Mouse (Mus musculus): Measurements from ENCODE around the gene Ralb. TPM values are rescaled to one million over a fixed set of nuclear protein-coding genes. Genes with fewer than 3 reads are reported as not detected.
A peak's percentile ranks its signal among the peaks of the same experiment; 100 is the strongest.

The Ralb gene
- polyA plus RNA-seq, 1 experiment from 2014 or later: 174 TPM

DNA sequence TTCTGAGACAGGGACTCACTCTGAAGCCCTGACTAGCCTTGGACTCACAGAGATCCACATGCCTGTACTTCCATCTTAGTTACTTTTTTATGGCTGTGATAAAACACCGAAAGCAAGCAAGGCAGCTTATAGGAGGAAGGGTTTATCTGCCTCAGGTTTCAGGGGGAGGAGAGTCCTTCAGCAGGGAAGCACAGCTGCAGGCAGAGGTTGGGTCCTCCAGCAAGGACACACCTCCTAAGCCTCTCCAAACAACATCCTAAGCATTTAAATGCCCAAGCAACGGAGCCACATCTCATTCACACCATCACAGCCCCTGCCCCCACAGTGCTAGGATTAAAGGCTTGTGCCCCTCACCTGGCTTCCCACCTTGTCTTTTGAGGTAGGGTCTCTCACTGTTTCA lies 18.8 kb downstream of the Ralb start:
- Histone ChIP-seq H3K4me3 (ENCODE audit: low read length) (no peak overlapping the region), H3K27me3 (ENCODE audit: insufficient read depth, low read length) (no peaks in the 10 kb centered on the region), H3K9me3 (ENCODE audit: low read length) (0 out of 2 replicates have a peak, but pooled peaks cover 3% of the 10 kb centered on the region), H3K4me1 (ENCODE audit: insufficient read depth, low read length) (peaks cover 27% of the 10 kb centered on the region), H3K4me2 (replicated peaks; ENCODE audit: low read depth, low read length) (no peak overlapping the region), H3K27ac (ENCODE audit: low read length) (no peak overlapping the region), H3K36me3 (ENCODE audit: insufficient read depth, low read length) (peaks cover 20% of the 10 kb centered on the region), H3K9ac (replicated peaks; ENCODE audit: low read length) (0 out of 2 replicates have a peak overlapping the region, but pooled peaks have one; percentile 2)
- peak; percentile 11; the same call in 1 of the 2 replicates for ATAC-seq (ENCODE audit: low FRiP score, low TSS enrichment)
- WGBS: 12% methylated on average over 2 of the region's 2 CpGs

DNA sequence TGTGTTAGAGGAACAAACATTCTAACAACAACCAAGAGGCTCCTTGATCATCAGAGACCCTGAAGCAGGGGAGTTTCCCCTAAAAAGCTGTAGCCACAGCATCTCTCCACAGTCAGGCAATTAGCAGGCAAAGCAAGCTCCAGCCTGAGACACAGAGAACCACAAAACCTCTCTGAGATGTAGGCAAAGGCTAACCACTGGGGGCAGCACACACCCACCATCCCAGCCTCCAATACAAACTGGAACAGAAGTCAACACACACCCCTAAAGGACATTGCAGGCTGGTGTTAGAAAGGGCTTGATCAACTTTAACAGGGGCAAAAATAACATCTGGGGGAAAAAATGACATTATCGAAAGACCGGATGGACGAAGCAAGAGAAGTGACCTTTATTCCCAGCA lies 20.1 kb downstream of the Ralb start:
- 0 out of 2 replicates have a peak, but pooled peaks have one; percentile 56 for ATAC-seq (ENCODE audit: low FRiP score, low TSS enrichment)
- peaks cover 26% of the 10 kb centered on the region for H3K4me1 ChIP-seq (ENCODE audit: insufficient read depth, low read length)
- peaks cover 20% of the 10 kb centered on the region for H3K36me3 ChIP-seq (ENCODE audit: insufficient read depth, low read length)

DNA sequence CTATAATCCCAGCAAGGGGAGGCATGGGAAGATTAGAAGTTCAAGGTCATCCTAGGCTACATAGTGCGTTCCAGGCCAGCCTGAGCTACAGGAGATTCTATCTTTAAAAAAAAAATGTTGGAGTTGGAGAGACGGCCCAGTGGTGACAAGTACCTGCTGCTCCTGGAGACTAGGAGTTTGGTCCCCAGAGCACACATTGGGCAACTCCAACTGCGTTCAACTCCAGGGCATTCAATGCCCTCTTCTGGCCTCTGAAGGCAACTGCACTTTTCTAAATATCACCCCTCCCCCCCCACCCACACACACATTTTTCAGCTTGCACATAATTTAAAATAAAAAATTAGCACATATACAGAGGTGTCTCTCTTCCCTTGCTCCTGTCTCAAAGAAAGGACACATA lies 21.7 kb downstream of the Ralb start:
- Histone ChIP-seq H3K36me3 (ENCODE audit: insufficient read depth, low read length) (peaks cover 21% of the 10 kb centered on the region), H3K4me3 (ENCODE audit: low read length) (no peak overlapping the region), H3K27ac (ENCODE audit: low read length) (no peak overlapping the region), H3K4me1 (ENCODE audit: insufficient read depth, low read length) (peaks cover 20% of the 10 kb centered on the region), H3K9ac (replicated peaks; ENCODE audit: low read length) (no peak overlapping the region), H3K27me3 (ENCODE audit: insufficient read depth, low read length) (no peaks in the 10 kb centered on the region), H3K4me2 (replicated peaks; ENCODE audit: low read depth, low read length) (no peak overlapping the region), H3K9me3 (ENCODE audit: low read length) (0 out of 2 replicates have a peak, but pooled peaks cover 3% of the 10 kb centered on the region)
- WGBS: 75% methylated on average over 3 of the region's 3 CpGs
- no peak for ATAC-seq (ENCODE audit: low FRiP score, low TSS enrichment)

More for the DNA sequence above, 20.1 kb downstream of the Ralb start:
- Histone ChIP-seq H3K4me2 (replicated peaks; ENCODE audit: low read depth, low read length) (no peak overlapping the region), H3K27ac (ENCODE audit: low read length) (no peak overlapping the region), H3K4me3 (ENCODE audit: low read length) (no peak overlapping the region), H3K27me3 (ENCODE audit: insufficient read depth, low read length) (no peaks in the 10 kb centered on the region), H3K9me3 (ENCODE audit: low read length) (0 out of 2 replicates have a peak, but pooled peaks cover 3% of the 10 kb centered on the region), H3K9ac (replicated peaks; ENCODE audit: low read length) (no peak overlapping the region)
- whole genome bisulfite sequencing: 63% methylated on average over 3 of the region's 3 CpGs

DNA sequence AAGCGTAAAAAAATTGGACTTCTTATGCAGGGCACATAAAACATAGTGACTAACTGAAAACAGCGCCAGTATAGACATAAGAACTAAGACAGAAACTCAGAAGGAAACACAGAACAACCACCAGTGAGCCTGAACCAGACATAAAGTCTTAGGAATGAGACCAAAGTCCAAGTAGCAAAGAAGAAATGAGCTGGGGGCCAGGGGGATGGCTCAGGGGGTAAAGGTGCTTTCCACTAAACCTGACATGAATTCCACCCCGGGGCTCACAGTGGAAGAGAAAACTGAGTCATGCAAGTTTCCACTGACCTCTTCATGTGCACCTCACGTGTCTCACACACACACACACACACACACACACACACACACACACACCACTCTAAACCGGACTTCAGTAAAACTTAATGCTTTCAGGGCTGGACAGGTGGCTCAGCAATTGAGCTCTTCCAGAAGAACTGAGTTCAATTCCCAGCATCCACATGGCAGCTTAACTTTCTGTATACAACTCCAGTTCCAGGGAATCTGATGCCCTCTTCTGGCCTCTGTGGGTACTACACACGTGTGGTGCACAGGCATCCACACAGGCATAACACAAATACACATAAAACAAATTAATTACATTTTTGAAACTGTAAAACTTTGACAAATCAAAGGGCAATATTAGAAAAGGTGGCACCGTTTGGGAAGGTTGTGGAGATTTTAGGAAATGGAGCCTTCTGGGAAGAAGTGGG lies 23.2 kb downstream of the Ralb start:
- 94% methylated on average over 7 of the region's 7 CpGs for WGBS
- H3K4me3 ChIP-seq (ENCODE audit: low read length): no peak overlapping the region
- no peak for ATAC-seq (ENCODE audit: low FRiP score, low TSS enrichment)

DNA sequence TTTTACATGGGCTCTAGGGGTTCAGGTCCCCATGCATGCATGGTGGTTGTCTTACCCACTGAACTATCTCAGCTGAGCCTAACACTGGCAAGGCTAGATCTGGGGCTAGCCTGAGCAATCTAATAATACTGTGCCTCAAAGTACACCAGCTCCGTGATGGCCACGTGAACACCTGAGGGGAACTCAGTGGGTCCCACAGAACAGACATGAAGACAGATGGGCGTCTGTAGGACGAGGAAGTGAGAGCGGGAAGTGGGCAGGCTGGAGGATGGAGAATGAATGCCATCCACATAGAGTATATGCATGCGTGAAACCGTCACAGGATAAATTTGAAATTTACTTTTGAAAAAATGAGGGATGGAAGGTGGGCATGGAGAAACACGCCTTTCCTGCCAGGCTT lies 23.9 kb downstream of the Ralb start:
- Histone ChIP-seq H3K4me1 (ENCODE audit: insufficient read depth, low read length) (peaks cover 11% of the 10 kb centered on the region; the same call in 1 of the 2 replicates), H3K9ac (replicated peaks; ENCODE audit: low read length) (no peak overlapping the region), H3K27me3 (ENCODE audit: insufficient read depth, low read length) (no peaks in the 10 kb centered on the region), H3K4me3 (ENCODE audit: low read length) (no peak overlapping the region), H3K36me3 (ENCODE audit: insufficient read depth, low read length) (peaks cover 32% of the 10 kb centered on the region), H3K4me2 (replicated peaks; ENCODE audit: low read depth, low read length) (no peak overlapping the region), H3K27ac (ENCODE audit: low read length) (no peak overlapping the region), H3K9me3 (ENCODE audit: low read length) (0 out of 2 replicates have a peak, but pooled peaks cover 3% of the 10 kb centered on the region)
- 96% methylated on average over 8 of the region's 8 CpGs for WGBS
- ATAC-seq (ENCODE audit: low FRiP score, low TSS enrichment): no peak

More for the DNA sequence above, 23.2 kb downstream of the Ralb start:
- Histone ChIP-seq H3K36me3 (ENCODE audit: insufficient read depth, low read length) (peaks cover 25% of the 10 kb centered on the region), H3K4me1 (ENCODE audit: insufficient read depth, low read length) (peaks cover 15% of the 10 kb centered on the region; the same call in 1 of the 2 replicates), H3K4me2 (replicated peaks; ENCODE audit: low read depth, low read length) (no peak overlapping the region), H3K27me3 (ENCODE audit: insufficient read depth, low read length) (no peaks in the 10 kb centered on the region), H3K27ac (ENCODE audit: low read length) (no peak overlapping the region), H3K9me3 (ENCODE audit: low read length) (0 out of 2 replicates have a peak, but pooled peaks cover 3% of the 10 kb centered on the region), H3K9ac (replicated peaks; ENCODE audit: low read length) (no peak overlapping the region)

DNA sequence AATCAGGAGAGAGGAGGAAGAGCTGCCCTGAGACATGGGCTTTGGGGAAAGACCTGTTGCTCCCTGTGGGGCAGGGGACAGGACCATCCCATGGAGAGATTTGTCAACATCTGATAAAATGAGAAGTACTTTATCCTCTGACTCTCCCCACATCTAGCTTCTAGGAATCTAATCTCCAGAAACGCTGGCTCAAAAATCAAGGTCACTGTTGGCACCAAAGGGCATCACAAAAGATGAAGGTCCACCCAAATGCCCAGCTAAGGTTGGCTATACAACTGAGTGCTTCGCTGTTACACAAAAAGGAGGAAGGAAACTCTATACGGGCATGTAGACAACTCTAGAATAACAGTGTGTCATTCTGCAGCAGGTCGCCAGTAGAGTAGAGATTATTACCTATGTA lies 25.0 kb downstream of the Ralb start:
- no peak for ATAC-seq (ENCODE audit: low FRiP score, low TSS enrichment)
- Histone ChIP-seq H3K9ac (replicated peaks; ENCODE audit: low read length) (no peak overlapping the region), H3K4me2 (replicated peaks; ENCODE audit: low read depth, low read length) (no peak overlapping the region), H3K4me3 (ENCODE audit: low read length) (no peak overlapping the region), H3K4me1 (ENCODE audit: insufficient read depth, low read length) (peaks cover 11% of the 10 kb centered on the region; the same call in 1 of the 2 replicates), H3K36me3 (ENCODE audit: insufficient read depth, low read length) (peaks cover 40% of the 10 kb centered on the region), H3K27me3 (ENCODE audit: insufficient read depth, low read length) (no peaks in the 10 kb centered on the region), H3K27ac (ENCODE audit: low read length) (no peak overlapping the region), H3K9me3 (ENCODE audit: low read length) (0 out of 2 replicates have a peak, but pooled peaks cover 3% of the 10 kb centered on the region)
- 75% methylated on average over 4 of the region's 4 CpGs for WGBS

DNA sequence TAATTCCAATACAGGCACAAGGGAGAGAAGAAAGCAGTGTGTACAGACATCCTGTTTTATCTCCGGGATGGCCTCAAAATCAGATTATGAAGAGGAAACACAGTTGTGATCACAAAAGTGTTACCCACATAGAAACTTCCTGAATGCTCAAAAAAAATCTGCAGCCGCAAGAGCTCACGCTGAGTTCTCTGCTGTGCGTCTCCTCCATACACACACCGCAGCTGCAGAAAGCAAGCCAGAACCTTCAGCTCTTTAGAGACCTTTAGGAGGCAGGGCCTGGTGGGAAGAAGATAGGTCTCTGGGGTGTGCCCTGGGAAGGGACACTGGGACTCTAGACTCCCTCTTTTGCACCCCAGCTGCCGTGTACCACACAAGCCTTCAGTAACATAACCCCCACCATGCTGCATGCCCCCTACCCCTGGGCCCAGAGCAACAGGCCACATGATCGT lies 27.7 kb downstream of the Ralb start:
- no peak overlapping the region for H3K9ac ChIP-seq (replicated peaks; ENCODE audit: low read length)
- ATAC-seq (ENCODE audit: low FRiP score, low TSS enrichment): no peak
- WGBS: 77% methylated on average over 7 of the region's 7 CpGs
- peaks cover 43% of the 10 kb centered on the region for H3K36me3 ChIP-seq (ENCODE audit: insufficient read depth, low read length)
- 0 out of 2 replicates have a peak, but pooled peaks cover 2% of the 10 kb centered on the region for H3K9me3 ChIP-seq (ENCODE audit: low read length)
- no peaks in the 10 kb centered on the region for H3K27me3 ChIP-seq (ENCODE audit: insufficient read depth, low read length)
- H3K4me1 ChIP-seq (ENCODE audit: insufficient read depth, low read length): peaks cover 4% of the 10 kb centered on the region
- H3K27ac ChIP-seq (ENCODE audit: low read length): no peak overlapping the region
- H3K4me2 ChIP-seq (replicated peaks; ENCODE audit: low read depth, low read length): no peak overlapping the region
- no peak overlapping the region for H3K4me3 ChIP-seq (ENCODE audit: low read length)

DNA sequence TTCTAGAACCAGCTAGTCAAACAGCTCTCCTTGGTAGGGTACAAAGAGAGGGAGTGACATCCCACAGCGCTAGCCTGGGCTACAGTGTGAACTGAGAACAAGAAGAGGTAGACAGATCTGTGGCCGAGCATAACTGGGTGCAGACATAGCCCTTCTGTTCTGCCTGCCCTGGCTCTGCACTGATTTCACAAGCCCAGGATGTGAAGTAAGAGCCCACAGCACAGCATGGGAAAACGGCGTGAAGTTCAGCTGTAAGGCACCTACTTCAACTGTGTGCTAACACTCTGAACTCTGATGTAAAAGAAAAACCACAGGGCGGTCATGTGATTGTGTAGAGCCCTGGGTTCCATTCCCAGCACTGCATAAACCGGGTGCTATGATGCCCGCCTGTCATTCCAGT lies 29.9 kb downstream of the Ralb start:
- peaks cover 4% of the 10 kb centered on the region for H3K4me1 ChIP-seq (ENCODE audit: insufficient read depth, low read length)
- no peaks in the 10 kb centered on the region for H3K27me3 ChIP-seq (ENCODE audit: insufficient read depth, low read length)
- H3K36me3 ChIP-seq (ENCODE audit: insufficient read depth, low read length): peaks cover 56% of the 10 kb centered on the region
- no peak overlapping the region for H3K27ac ChIP-seq (ENCODE audit: low read length)
- H3K4me3 ChIP-seq (ENCODE audit: low read length): no peak overlapping the region
- H3K9ac ChIP-seq (replicated peaks; ENCODE audit: low read length): no peak overlapping the region
- H3K9me3 ChIP-seq (ENCODE audit: low read length): no peaks in the 10 kb centered on the region
- WGBS: 93% methylated on average over 7 of the region's 7 CpGs
- no peak overlapping the region for H3K4me2 ChIP-seq (replicated peaks; ENCODE audit: low read depth, low read length)
- no peak for ATAC-seq (ENCODE audit: low FRiP score, low TSS enrichment)

DNA sequence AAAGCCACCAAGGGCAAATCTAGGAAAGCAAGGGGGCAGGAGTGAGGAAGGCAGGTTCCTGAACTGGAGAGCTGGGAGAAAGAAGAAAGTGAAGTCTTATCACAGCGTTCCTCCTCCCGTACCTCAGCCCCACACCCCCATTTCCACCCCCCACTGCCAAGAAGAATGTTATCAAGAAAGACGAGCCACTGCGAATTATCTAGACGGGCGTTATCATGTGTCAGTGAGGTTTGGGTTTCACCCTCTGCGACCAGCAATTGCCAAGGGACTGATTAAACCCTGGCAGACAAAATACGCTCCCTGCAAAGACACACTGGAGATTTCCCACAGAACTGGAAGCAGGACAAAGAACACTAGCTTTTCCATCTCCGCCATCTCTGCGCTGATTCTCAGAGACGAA lies 31.9 kb downstream of the Ralb start:
- no peak for ATAC-seq (ENCODE audit: low FRiP score, low TSS enrichment)
- H3K36me3 ChIP-seq (ENCODE audit: insufficient read depth, low read length): peaks cover 62% of the 10 kb centered on the region
- 56% methylated on average over 11 of the region's 11 CpGs for WGBS

DNA sequence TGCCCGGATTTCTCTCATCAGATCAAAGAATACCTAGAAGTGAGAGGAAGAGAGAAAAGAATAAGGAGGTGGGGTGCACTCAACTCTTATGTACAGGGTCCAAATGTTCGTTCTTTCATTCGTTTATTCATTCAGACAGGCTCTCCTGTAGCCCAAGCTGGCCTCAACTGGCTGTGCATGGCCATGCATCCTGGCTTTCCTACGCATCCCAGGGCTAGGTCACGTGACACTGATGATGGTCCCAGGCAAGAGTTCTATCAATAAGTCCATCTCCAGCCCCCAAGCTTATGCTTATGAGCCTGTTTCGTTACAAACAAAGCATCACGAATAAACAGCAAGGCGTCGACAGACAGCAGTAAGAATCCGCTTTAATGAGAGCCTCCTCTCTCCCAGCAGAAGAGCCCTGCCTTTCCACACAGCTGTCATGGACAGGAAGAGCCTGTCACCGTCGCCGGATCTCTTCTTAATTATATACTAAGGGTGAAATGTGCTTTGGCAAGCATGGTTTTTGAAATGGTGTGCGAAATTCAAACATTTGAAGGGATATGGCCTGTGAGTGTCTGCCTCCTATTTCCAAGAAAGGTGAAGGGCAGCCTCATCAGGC lies 32.7 kb downstream of the Ralb start:
- no peak overlapping the region for H3K4me2 ChIP-seq (replicated peaks; ENCODE audit: low read depth, low read length)
- peaks cover 61% of the 10 kb centered on the region for H3K36me3 ChIP-seq (ENCODE audit: insufficient read depth, low read length)
- 65% methylated on average over 14 of the region's 14 CpGs for WGBS
- no peaks in the 10 kb centered on the region for H3K27me3 ChIP-seq (ENCODE audit: insufficient read depth, low read length)
- H3K27ac ChIP-seq (ENCODE audit: low read length): no peak overlapping the region
- H3K9ac ChIP-seq (replicated peaks; ENCODE audit: low read length): no peak overlapping the region
- no peak for ATAC-seq (ENCODE audit: low FRiP score, low TSS enrichment)
- no peaks in the 10 kb centered on the region for H3K9me3 ChIP-seq (ENCODE audit: low read length)
- peaks cover 4% of the 10 kb centered on the region for H3K4me1 ChIP-seq (ENCODE audit: insufficient read depth, low read length)
- no peak overlapping the region for H3K4me3 ChIP-seq (ENCODE audit: low read length)

More for the DNA sequence above, 31.9 kb downstream of the Ralb start:
- no peak overlapping the region for H3K4me3 ChIP-seq (ENCODE audit: low read length)
- no peak overlapping the region for H3K9ac ChIP-seq (replicated peaks; ENCODE audit: low read length)
- no peak overlapping the region for H3K4me2 ChIP-seq (replicated peaks; ENCODE audit: low read depth, low read length)
- no peaks in the 10 kb centered on the region for H3K9me3 ChIP-seq (ENCODE audit: low read length)
- no peaks in the 10 kb centered on the region for H3K27me3 ChIP-seq (ENCODE audit: insufficient read depth, low read length)
- peaks cover 4% of the 10 kb centered on the region for H3K4me1 ChIP-seq (ENCODE audit: insufficient read depth, low read length)
- no peak overlapping the region for H3K27ac ChIP-seq (ENCODE audit: low read length)
